Mouse (Mus musculus) heart, adult 2 months (tissue): ENCODE measurements at regions not wholly inside any gene's neighbourhood (a gene's known extent, or its start where the extent isn't known, plus 50 kb on each side); places are given as distances from the start of the nearest gene placed in this dataset.

ENCODE experiments used
- CTCF ChIP-seq: fragments of 200-600 bp; IDR thresholded peaks from 2 replicates; pipeline ENCODE4 v1.8.1; 2022; ENCODE audit warnings: antibody characterized with exemption, mild to moderate bottlenecking, moderate library complexity
- EP300 ChIP-seq: fragments of 200-500 bp; IDR thresholded peaks from 2 replicates; pipeline ENCODE4 v1.6.1; 2011; ENCODE audit warnings: low read depth, low read length, control low read depth; ENCODE audit not compliant: insufficient read depth

GRCm38 (mm10) chr11:79753491-79753890 lies 162.5 kb downstream of the Rab11fip4 start:
- TF ChIP-seq CTCF (no peak), EP300 (no peak)
